18 mouse cellular contexts compared by ENCODE assay signal in genomic region chr1:126332026-126332425, GRCm38 (mm10).
A peak's percentile ranks its signal among the peaks of the same experiment; 100 is the strongest.
DNase-seq lines count a peak whose midpoint lies in the region; ATAC-seq and TF ChIP-seq lines count a peak whose summit lies in the region.
"Had no signal": no experiment of that assay in that cellular context is flagged by ENCODE, and none has a peak within 500 bp of the region (broad histone marks: within the 10 kb centered on the region; RNA-seq: fewer than 3 reads in every experiment).

No protein-coding gene starts in this region.

- no peak overlapping the region for H3K4me3 ChIP-seq in midbrain, postnatal 0 days (ENCODE audit: low read depth, low read length)
- H3K4me3 ChIP-seq in hindbrain, postnatal 0 days (ENCODE audit: low read length), result no peak overlapping the region
- H3K4me3 ChIP-seq: embryonic facial prominence, embryonic 15.5 days; gastrocnemius, adult 2 months; heart, embryonic 15.5 days; limb, embryonic 15.5 days; neural tube, embryonic 12.5 days; stomach, embryonic 15.5 days had no signal

- TF ChIP-seq POLR2A in brain, embryonic 14.5 days (IDR thresholded peaks at IDR 0.05; ENCODE audit: borderline replicate concordance, extremely low read depth, insufficient read depth, insufficient read length, poor library complexity, severe bottlenecking), result no peak

- no peak for TF ChIP-seq CTCF in brain, embryonic 14.5 days (IDR thresholded peaks at IDR 0.05; ENCODE audit: borderline replicate concordance, extremely low read depth, insufficient read depth, insufficient read length)
- no peak for TF ChIP-seq CTCF in midbrain, postnatal 0 days (IDR thresholded peaks at IDR 0.05)
- TF ChIP-seq CTCF in hindbrain, postnatal 0 days (IDR thresholded peaks at IDR 0.05; ENCODE audit: low read depth), result no peak

- 90% methylated on average over 2 of the region's 2 CpGs for WGBS in midbrain, postnatal 0 days
- 59% methylated on average over 2 of the region's 2 CpGs for WGBS in hindbrain, postnatal 0 days

- no peak overlapping the region for H3K9ac ChIP-seq in midbrain, postnatal 0 days (replicated peaks; ENCODE audit: low read length, poor library complexity, severe bottlenecking)
- no peak overlapping the region for H3K9ac ChIP-seq in hindbrain, postnatal 0 days (replicated peaks; ENCODE audit: low read length)
- H3K9ac ChIP-seq: embryonic facial prominence, embryonic 15.5 days; heart, embryonic 15.5 days; limb, embryonic 15.5 days; neural tube, embryonic 12.5 days; stomach, embryonic 15.5 days had no signal

- H3K27ac ChIP-seq in midbrain, postnatal 0 days (ENCODE audit: low read depth, low read length), result no peak overlapping the region
- no peak overlapping the region for H3K27ac ChIP-seq in hindbrain, postnatal 0 days
- H3K27ac ChIP-seq: embryonic facial prominence, embryonic 15.5 days; gastrocnemius, adult 2 months; heart, embryonic 15.5 days; kidney, postnatal 0 days; limb, embryonic 15.5 days; neural tube, embryonic 12.5 days; stomach, embryonic 15.5 days had no signal

- H3K9me3 ChIP-seq in midbrain, postnatal 0 days (ENCODE audit: low read length), result no peaks in the 10 kb centered on the region
- no peaks in the 10 kb centered on the region for H3K9me3 ChIP-seq in hindbrain, postnatal 0 days (ENCODE audit: low read length)
- H3K9me3 ChIP-seq: embryonic facial prominence, embryonic 15.5 days; heart, embryonic 15.5 days; limb, embryonic 15.5 days; neural tube, embryonic 12.5 days; stomach, embryonic 15.5 days had no signal

- DNase-seq in heart, adult 8-10 months (ENCODE audit: low spot score), result peak; percentile 3
- DNase-seq in heart, postnatal 4 days, result no peak
- DNase-seq in NIH3T3 (ENCODE audit: low read depth), result peak; percentile 10
- peak; percentile 50 for DNase-seq in brain, embryonic 14.5 days (ENCODE audit: low read depth)
- DNase-seq in left cerebral cortex, adult 9 months (ENCODE audit: low spot score in 2 of 2), result peak; percentile 55 to 70
- DNase-seq in ovary, postnatal 36 days (ENCODE audit: low spot score), result no peak
- no peak for DNase-seq in midbrain, postnatal 0 days (ENCODE audit: low spot score)
- DNase-seq in hindbrain, postnatal 0 days (ENCODE audit: low spot score), result no peak
- DNase-seq: gastrocnemius, adult 2 months; midbrain, embryonic 14.5 days had no signal

- no peak for ATAC-seq in midbrain, postnatal 0 days (ENCODE audit: low FRiP score)
- ATAC-seq in hindbrain, postnatal 0 days, result no peak
- ATAC-seq: CD4-positive, CD25-positive, alpha-beta regulatory T cell, adult 4 months; hindbrain, embryonic 16.5 days had no signal

- no peaks in the 10 kb centered on the region for H3K4me1 ChIP-seq in midbrain, postnatal 0 days (ENCODE audit: insufficient read depth, low read length)
- H3K4me1 ChIP-seq in hindbrain, postnatal 0 days (ENCODE audit: insufficient read depth, low read length), result no peaks in the 10 kb centered on the region
- H3K4me1 ChIP-seq: embryonic facial prominence, embryonic 15.5 days; heart, embryonic 15.5 days; limb, embryonic 15.5 days; neural tube, embryonic 12.5 days; stomach, embryonic 15.5 days had no signal

- no peak overlapping the region for H3K4me2 ChIP-seq in midbrain, postnatal 0 days (ENCODE audit: low read depth, low read length, poor library complexity, severe bottlenecking)
- no peak overlapping the region for H3K4me2 ChIP-seq in hindbrain, postnatal 0 days (ENCODE audit: low read depth, low read length)
- H3K4me2 ChIP-seq: embryonic facial prominence, embryonic 15.5 days; heart, embryonic 15.5 days; limb, embryonic 15.5 days; neural tube, embryonic 12.5 days; stomach, embryonic 15.5 days had no signal

- no peaks in the 10 kb centered on the region for H3K36me3 ChIP-seq in midbrain, postnatal 0 days (ENCODE audit: insufficient read depth, low read length)
- no peaks in the 10 kb centered on the region for H3K36me3 ChIP-seq in hindbrain, postnatal 0 days (ENCODE audit: insufficient read depth, low read length)
- H3K36me3 ChIP-seq: embryonic facial prominence, embryonic 15.5 days; heart, embryonic 15.5 days; limb, embryonic 15.5 days; neural tube, embryonic 12.5 days; stomach, embryonic 15.5 days had no signal

- no peaks in the 10 kb centered on the region for H3K27me3 ChIP-seq in midbrain, postnatal 0 days (ENCODE audit: insufficient read depth, low read length)
- no peaks in the 10 kb centered on the region for H3K27me3 ChIP-seq in hindbrain, postnatal 0 days (ENCODE audit: insufficient read depth, low read length)
- H3K27me3 ChIP-seq: embryonic facial prominence, embryonic 15.5 days; heart, embryonic 15.5 days; limb, embryonic 15.5 days; neural tube, embryonic 12.5 days; stomach, embryonic 15.5 days had no signal

Comparison
In these comparisons a context has a peak if more than half of its experiments do, and no peak if none do; other contexts are left out.
1. DNase-seq: peak in heart, adult 8-10 months (single experiment), NIH3T3 (single experiment), brain, embryonic 14.5 days (single experiment) and left cerebral cortex, adult 9 months (2 of 2); none in heart, postnatal 4 days (single experiment), ovary, postnatal 36 days (single experiment), midbrain, postnatal 0 days (single experiment) and hindbrain, postnatal 0 days (single experiment).